Mouse (Mus musculus) megakaryocyte-erythroid progenitor cell, adult 5-6 weeks (primary cell): ENCODE data around the gene Cntnap2. TPM values are rescaled to one million over a fixed set of nuclear protein-coding genes. Genes with fewer than 3 reads are reported as not detected.
A peak's percentile ranks its signal among the peaks of the same experiment; 100 is the strongest.

Experiments
- ATAC-seq: replicated peaks from 2 replicates; pipeline ENCODE4 v1.8.0; 2016; ENCODE audit warnings: mild to moderate bottlenecking, inconsistent platforms; ENCODE audit not compliant: severe bottlenecking, poor library complexity, low FRiP score, low TSS enrichment
- total RNA-seq, 2 experiments: library from RNA; stranded (forward) in 1 of 2; stranded (reverse) in 1 of 2; fragments of 200-1000, 215-1000 nt in 1 of 2; fragments of >200 nt in 1 of 2; fragmentation: Nextera tagmentation in 1 of 2; gene quantifications; 2 replicates each; pipeline ENCODE4 v1.2.3; 2014 to 2017

Cntnap2 gene
- total RNA-seq, 2 experiments from 2014 or later, result not detected

DNA sequence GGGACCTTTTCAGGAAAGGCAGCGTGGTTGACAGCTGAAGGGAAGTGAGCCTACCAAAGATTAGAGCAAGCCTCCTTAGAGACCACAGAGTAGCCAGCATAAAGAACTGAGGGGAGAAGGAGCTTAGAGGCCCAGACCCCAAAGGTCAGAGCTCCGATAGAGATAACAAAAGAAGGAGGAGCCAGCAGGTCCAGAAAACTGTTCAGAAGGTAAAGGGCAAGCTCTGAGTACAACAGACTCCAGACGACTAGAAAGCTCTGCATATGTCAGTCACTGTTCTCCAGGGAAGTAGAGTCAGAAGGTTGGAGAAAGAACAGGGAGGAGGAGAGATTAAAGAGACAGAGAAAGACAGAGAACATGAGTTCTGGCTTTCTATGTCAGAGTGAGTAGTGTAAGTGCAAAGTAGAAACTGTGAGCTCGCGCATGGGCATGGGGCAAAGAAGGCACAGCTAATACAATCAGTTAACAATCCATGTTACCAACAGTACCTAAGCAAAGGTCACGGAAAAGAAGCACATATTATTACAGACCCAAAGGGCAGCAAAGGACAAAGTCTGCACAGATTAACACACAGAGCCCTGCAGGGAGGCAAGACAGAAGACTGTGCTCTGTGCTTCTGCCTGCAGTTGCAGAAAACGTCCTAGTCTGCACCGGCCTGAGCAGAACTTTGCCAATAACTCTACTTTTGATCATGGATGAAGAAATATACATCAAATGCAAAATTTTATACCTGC is 2247.1 kb downstream of the Cntnap2 start:
- no peak for ATAC-seq

DNA sequence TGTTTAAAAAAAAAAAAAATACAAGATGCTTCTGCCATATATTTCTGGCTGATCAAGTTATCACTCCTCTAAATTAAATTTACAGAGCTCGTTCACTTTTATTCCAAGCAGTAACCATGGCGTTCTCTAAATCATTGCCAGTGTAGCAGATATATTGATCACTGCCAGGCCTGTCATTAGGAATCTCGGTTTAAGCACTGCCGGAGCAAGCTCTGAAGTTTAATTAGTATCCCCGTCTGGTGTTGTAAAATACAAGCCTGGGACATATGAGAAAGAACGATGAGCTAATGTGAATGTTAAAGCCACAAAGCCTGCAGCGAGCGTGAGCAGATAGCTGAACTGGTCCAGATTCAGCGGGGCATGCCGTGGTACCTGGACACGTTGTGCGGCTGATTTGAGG is 2247.8 kb downstream of the Cntnap2 start:
- ATAC-seq, result no peak

DNA sequence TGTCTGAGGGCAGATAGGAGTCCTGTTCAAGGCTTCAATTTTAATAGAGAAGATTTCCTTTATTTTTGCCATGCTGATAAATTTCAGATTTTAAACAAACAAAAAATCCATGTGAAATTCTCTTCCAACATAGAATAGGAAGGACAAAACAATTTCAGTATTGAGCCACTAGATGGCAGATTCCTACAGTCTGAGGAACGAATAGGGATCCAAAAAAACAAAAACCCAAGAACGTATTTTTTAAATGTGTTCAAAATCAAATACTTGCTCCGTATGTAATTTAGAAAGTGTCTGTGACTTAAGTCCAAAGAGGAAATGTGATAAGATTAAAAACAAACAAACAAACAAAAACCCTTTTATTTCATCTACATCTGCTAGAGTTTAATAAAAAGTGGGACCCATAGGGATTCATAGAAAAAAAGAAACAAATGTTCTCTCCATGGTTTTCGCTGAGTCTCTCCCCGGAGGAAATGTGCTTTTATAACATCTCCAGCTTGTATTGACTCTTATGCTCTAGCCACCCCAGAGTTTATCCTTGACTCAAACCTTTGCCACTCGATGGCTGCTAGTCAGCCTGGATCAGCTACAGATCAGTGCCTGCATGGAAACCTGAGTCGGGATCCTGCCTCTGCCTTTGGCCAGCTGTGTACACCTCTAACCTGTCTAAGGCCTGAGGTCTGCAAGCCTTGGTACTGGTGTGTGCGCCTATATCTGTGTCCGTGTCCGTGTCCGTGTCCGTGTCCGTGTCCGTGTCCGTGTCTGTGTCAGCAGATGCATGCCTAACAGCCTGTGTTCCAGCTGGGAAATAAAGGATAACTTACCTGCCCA is 2255.6 kb downstream of the Cntnap2 start:
- ATAC-seq, result 0 out of 2 replicates have a peak, but pooled peaks have one; percentile 37

DNA sequence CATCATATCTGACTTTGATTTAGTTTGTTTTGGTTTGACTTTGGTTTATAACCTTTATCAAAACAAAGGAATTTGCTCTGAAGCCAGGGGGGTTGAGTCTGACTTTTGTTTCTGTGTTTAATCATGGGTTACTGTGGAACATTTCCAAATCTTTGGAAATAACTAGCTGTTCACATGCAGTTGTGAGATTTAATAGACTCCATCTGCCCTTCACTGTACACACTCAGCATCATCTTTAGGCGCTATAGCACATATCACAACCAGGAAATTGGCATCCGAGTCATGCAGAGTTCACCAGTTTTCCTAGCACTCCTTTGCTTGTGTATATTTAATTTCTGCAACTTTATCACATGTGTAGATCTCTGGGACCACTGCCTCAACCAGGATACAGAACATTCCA is 2256.3 kb downstream of the Cntnap2 start:
- no peak for ATAC-seq

DNA sequence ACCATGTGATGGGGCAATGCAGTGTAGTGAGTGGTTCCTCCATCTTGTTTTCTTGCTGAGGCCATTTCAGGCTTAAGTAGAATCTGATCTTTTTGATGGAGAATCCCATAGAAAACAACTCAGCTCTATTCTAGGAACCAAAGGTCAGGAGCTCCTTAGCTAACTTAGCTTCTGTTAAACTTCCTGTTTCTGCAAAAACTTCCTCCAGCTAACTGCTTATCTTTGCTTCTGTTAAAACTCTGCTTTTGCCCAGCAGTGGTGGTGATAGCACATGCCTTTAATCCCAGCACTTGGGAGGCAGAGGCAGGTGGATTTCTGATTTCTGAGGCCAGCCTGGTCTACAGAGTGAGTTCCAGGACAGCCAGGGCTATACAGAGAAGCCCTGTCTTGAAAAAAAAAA is 2258.1 kb downstream of the Cntnap2 start:
- no peak for ATAC-seq

DNA sequence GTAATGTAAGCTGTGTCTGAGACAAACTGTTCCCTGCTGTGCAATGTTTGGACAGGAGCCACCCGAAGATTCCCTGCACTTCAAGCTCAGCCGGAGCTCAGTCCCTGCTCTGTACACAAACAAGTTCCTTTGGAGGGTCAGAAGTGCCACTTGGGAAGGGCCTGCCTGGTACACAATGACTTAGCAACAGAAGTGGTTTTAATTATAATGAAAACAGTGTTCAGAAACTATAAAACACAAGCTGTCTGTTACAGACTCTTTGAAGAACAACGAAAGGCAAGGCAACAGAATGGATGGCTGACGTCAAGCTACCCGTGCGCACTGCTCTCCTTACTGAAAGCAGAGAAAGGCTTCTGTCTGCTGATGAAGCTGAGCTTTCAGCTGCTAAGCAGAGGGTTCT is 2259.5 kb downstream of the Cntnap2 start:
- no peak for ATAC-seq

DNA sequence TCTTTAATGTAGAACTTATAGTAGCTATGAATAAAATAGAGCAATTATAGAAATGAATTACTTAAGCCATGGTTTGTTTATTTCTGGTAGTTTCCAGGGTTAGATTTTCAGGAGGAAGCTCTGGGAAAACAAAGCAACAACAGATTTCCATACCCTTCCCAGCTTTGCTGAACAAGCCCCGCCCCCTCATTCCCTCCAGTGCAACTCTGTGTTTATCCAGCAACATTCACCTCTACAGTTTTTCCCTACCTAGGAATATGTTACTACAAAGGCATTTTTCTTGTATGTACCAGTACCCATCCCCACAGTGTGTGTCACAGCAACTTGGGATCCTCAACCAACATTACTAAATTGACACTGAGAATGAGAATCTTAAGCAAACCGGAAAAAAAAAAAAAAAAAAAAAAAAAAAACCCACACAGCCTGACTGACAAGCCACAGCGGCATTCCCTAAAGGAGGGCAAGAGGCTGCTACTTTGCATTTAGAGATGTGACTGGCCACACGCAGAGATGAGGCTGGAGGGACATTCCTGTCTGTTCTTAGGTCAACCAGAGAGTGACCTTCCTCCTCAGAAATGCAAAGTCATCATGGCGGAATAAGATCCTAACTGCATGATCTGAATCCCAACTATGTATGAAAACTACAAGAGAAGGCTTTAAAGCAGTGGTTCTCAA is 2260.3 kb downstream of the Cntnap2 start:
- ATAC-seq, result no peak

DNA sequence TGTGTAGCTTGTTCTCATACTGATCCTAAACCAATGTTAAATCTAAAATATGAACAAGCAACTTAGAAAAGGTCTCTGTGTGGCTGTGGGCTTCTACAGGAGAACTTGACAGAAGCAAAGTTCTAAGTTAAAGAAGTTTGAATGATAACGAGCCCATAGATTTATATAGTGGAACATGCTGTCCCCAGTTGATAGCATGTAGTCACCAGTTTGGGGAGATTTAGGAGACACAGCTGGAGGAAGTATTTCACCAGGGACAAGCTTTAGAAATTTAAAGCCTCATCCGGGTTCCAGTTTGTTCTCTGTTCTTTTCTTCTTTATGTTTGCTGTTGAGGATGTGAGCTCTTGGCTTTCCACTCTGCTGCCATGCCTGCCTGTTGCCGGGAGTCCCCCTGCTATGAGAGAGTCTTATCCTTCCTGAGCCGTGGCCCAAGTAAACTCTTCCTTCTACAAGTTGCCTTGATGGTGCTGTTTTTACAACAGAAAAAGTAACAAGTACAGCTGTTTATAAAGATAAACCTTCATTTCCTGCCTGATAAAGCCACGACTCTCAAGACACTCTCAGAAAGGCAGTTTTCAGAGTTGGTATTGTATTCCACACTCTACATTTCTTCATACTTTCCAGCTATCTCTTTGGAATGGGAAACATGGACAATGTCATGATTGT is 2264.1 kb downstream of the Cntnap2 start:
- ATAC-seq, result peak; percentile 75

DNA sequence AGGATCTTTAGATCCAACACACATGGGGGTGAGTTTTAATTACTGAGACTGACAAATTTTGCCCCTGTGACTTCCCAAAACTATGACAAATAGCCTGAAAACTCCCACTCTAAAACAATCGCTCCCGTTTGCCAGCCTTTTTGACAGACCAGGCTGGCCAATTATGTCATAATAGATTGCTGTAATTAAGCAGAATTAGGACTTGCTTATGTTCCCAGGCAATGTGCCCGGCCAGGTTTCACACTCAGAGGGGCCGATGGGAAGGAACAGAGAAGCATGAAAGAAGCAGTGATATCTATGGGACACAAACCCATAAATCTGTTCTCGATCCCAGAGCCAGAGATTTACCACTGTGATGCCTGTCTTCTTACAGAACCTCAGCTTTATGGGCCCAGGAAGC is 2264.7 kb downstream of the Cntnap2 start:
- no peak for ATAC-seq

DNA sequence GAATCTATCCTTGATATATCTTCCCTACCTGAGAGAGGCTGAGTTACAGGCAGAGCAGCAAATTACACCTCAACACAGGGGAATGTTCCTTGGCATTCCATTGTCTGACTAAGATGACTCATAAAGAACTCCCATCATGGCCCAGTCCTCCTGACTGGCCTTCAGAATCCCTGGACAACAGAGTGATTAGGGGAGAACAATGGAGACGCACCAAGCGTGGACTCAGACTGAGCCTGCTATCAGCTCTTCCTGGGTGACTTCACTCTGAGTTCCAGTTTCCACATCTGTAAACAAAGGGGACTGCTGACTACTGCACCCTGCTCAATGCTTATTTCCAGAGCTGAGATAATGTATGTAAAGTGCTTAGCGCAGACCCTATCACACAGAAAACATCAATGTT is 2269.1 kb downstream of the Cntnap2 start:
- no peak for ATAC-seq

DNA sequence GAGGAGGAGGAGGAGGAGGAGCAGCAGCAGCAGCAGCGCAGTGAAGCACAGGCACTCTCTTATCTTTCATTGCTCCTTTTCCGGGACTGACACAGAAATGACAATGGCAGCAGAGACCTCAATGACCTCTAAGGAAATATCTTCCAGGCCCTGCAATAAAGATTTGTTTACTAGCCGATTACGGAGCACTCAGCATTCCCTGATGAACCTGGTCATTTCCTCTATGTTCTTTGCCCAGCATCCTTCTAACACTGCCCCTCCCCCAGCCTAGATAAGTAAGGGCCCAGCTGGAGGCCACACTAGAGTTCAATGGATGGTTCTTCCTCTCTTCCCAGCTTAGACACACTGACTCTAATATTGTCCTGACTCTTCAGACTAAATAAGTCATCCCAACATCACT is 2270.1 kb downstream of the Cntnap2 start:
- 0 out of 2 replicates have a peak, but pooled peaks have one; percentile 14 for ATAC-seq

DNA sequence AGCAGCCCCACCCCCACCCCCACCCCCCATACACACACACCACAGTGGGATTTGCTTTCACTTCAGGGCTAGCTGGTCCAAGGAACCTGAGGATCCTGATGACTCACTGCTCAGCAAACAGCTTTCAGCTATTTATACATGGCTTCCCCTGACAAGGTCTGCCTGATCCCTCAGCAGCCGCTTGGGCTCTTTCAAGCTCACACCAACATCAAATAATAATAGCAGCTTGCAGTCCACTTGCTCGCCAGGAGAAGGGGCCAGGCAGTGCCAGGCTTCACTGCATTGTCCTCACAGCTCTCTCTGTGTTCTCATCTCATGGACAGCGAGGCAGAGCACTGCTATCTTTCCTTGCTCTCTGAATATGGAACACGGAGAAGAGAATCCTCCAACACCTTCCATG is 2273.9 kb downstream of the Cntnap2 start:
- ATAC-seq, result no peak

DNA sequence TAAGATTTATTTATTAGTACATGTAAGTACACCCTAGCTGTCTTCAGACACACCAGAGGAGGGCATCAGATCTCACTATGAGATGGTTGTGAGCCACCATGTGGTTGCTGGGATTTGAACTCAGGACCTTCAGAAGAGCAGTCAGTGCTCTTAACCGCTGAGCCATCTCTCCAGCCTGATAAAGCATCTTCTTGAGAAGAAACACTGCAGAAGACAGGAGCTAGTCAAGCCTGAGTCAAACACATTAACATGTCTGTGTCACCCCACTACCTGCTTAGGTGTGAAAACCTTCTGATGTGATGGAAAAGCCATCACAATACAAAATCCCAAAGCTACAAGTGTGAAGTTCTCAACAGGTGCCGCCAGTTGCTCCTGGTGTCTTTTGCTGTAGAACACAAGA is 2275.2 kb downstream of the Cntnap2 start:
- no peak for ATAC-seq

DNA sequence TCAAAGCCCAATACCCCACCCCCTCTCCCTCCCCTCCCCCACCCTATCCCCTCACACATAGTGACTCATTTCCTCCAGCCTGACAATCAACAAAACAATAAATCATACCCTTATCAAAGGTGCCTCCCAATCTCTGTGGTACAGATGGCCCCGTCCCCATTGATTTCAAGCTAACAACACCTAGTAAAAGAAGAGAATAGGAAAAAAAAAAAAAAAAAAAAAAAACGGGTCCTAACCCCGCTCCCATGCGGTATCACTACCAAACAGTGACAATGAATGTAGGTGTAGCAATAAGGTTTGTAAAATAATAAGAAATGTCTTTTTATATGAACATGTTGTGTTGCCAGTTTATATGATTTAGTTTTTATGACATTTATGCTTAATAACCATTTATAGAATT is 2278.1 kb downstream of the Cntnap2 start:
- ATAC-seq, result no peak

DNA sequence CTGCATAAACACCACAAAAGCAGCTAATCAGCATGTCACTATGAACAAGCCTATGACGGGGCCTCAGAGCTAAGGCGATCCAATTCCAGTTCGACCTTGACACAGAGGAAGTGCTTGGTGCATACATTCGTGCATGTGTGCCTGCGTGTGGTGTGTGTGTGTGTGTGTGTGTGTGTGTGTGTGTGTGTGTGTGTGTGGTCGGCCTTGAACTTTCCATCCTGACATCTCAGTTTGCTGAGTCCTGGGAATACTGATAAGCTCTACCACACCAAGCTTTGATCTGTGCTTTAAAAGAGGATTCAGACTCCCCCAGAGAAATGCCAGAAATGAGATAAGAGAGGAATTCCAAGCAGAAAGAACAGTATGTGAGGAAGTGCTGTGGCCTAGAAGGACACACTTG is 2279.0 kb downstream of the Cntnap2 start:
- no peak for ATAC-seq

DNA sequence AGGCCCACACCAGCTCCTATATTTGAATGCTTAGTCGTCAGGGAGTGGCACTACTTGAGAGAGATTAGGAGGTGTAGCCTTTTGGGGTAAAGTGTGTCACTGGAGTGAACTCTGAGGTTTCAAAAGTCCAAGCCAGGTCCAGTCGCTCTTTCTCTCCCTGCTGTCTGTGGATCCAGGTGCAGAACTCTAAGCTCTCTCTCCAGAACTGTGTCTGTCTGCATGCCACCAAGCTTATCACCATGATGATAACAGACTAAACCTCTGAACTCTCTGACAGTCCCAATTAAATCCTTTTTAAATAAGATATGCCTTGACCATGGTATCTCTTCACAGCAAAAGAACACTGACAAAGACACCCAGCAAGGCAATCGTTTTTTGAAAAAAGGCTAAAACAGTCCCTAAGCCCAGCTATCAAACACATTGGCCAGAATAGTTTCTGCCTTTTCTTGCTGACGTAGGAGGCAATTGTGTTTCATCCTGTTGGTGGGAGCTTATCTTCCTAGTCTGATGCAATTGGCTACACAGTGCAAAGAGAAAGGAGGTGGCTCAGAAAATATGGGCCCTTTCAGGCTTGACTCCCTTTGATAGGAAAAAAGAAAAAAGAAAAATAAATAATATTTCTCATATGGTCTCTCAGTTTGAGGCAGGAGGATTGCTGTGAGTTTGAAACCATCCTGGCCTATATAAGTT is 2281.8 kb downstream of the Cntnap2 start:
- ATAC-seq, result 0 out of 2 replicates have a peak, but pooled peaks have one; percentile 44

DNA sequence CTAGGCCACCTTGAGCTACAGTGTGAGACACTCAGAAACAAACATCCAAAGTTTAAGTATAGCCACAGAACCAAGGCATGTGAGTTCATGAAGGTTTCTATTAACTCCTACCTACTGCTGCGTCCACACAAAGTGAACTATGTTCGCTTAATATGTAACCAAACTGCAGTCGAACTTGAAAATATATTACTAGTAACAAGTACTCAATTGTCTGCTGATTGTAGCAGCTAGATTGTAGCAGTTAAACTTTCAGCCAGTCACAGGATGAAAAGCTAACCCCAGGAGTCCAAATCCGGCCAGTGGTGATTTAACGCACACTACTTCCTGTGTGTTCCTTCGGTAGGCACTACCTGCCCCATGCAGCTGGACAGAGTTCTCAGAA is 2282.3 kb downstream of the Cntnap2 start:
- ATAC-seq, result no peak

DNA sequence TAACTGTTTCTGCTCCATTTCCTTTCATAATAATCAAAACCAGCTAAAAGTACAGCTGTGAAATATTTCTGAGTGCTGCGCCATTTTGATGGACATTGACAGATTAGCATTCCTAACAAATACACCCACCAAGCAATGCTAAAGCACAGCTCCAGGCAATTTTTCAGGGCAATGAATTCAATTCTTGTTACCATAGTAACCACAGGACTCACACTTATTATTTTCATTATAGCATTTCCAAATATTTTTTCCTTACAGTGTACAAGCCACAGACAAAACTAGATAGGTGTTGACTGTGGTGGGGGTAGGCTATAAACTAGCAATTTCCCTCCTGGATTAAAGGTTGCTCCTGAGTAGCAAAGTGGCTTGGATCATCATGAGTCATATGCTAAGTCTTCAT is 2284.1 kb downstream of the Cntnap2 start:
- ATAC-seq, result no peak

DNA sequence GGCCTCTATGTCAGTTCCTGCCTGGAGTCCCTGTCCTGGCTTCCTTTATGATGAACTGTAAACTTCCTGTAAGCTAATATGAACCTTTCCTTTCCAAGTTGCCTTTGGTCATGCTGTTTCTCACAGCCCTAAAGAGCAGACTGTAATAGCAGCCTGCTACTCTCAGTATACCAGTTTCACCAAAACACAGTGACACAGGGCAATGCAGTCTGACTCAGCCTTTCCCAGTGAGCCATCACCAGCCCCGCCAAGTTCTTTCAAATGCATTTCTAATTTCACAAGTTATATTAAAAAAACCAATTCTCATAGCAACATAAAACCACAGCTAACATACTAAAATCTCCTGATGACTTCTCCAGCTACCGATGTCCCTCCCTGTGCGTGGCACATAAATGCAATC is 2285.5 kb downstream of the Cntnap2 start:
- ATAC-seq, result no peak
